Comparison of ENCODE assay signal across 27 mouse cellular contexts in genomic region chr6:17179476-17179875, GRCm38 (mm10).
DNase-seq lines count a peak whose midpoint lies in the region; ATAC-seq and TF ChIP-seq lines count a peak whose summit lies in the region.
"Had no signal": no experiment of that assay in that cellular context is flagged by ENCODE, and none has a peak within 500 bp of the region (broad histone marks: within the 10 kb centered on the region; RNA-seq: fewer than 3 reads in every experiment).

No protein-coding gene starts in this region.

- no peak overlapping the region for H3K4me2 ChIP-seq in heart, embryonic 11.5 days
- H3K4me2 ChIP-seq: embryonic facial prominence, embryonic 12.5 days; forebrain, embryonic 13.5 days; forebrain, embryonic 15.5 days had no signal

- DNase-seq in gastrocnemius, adult 2 months: no peak
- DNase-seq in gastrocnemius, postnatal 14 days: no peak
- DNase-seq in heart, adult 8-10 months (ENCODE audit: low spot score): peak; percentile 65
- DNase-seq in 3T3-L1 (ENCODE audit: low read depth, low spot score): peak; percentile 62
- DNase-seq in cerebellum, postnatal 14 days: no peak
- DNase-seq: adrenal gland, adult 8-10 months; adrenal gland, postnatal 14 days; adrenal gland, postnatal 36 days; B cell, adult 2 months; cerebellum, adult 11 months; cerebellum, adult 18-20 months; cerebellum, adult 8-10 months; cerebellum, adult 9-11 months; cerebellum, postnatal 25 days; embryo, embryonic 11 days; forebrain, postnatal 0 days had no signal

- intact Hi-C loops in gastrocnemius, adult 2 months (cut with DNase I): no loop called here
- intact Hi-C loops in gastrocnemius, postnatal 14 days (cut with DNase I; ENCODE audit: low total_unique reads): no loop called here

- no peak overlapping the region for H3K9ac ChIP-seq in heart, embryonic 11.5 days (ENCODE audit: low read depth, low read length)
- H3K9ac ChIP-seq: embryonic facial prominence, embryonic 12.5 days; forebrain, embryonic 13.5 days; forebrain, embryonic 15.5 days; forebrain, postnatal 0 days had no signal

- H3K27ac ChIP-seq in gastrocnemius, adult 2 months: peak overlapping the region; percentile 84; the same call in 1 of the 2 replicates
- H3K27ac ChIP-seq in heart, embryonic 11.5 days (ENCODE audit: low read depth, low read length): no peak overlapping the region
- H3K27ac ChIP-seq in brown adipose tissue, adult 24 weeks (replicated peaks; ENCODE audit: low read depth, low read length): peak overlapping the region; percentile 100
- H3K27ac ChIP-seq: embryonic facial prominence, embryonic 10.5 days; embryonic facial prominence, embryonic 12.5 days; forebrain, embryonic 13.5 days; forebrain, embryonic 15.5 days had no signal

- no peak for ATAC-seq in heart, embryonic 11.5 days (replicated peaks; ENCODE audit: insufficient number of reproducible peaks, low FRiP score, low TSS enrichment)
- ATAC-seq: activated CD4-positive, CD25-positive, alpha-beta regulatory T cell, adult 4 months; CD4-positive, CD25-positive, alpha-beta regulatory T cell, adult 4 months; forebrain, embryonic 13.5 days; forebrain, embryonic 15.5 days; forebrain, postnatal 0 days; Patski had no signal

- H3K27me3 ChIP-seq in heart, embryonic 11.5 days (ENCODE audit: control insufficient read depth, insufficient read depth, low read length): no peaks in the 10 kb centered on the region
- H3K27me3 ChIP-seq: CH12.LX; embryonic facial prominence, embryonic 12.5 days; forebrain, embryonic 13.5 days; forebrain, embryonic 15.5 days; Patski had no signal

- H3K4me3 ChIP-seq in gastrocnemius, adult 2 months: no peak overlapping the region
- H3K4me3 ChIP-seq in heart, embryonic 11.5 days (ENCODE audit: low read depth, low read length): no peak overlapping the region
- H3K4me3 ChIP-seq in brown adipose tissue, adult 24 weeks (ENCODE audit: insufficient read depth, low read depth, low read length): no peak overlapping the region
- H3K4me3 ChIP-seq: embryonic facial prominence, embryonic 10.5 days; embryonic facial prominence, embryonic 12.5 days; forebrain, embryonic 13.5 days; forebrain, embryonic 15.5 days had no signal

- no peak for TF ChIP-seq CTCF in gastrocnemius, adult 2 months (IDR thresholded peaks at IDR 0.05)

- 63% methylated on average over 1 of the region's 1 CpGs for WGBS in heart, embryonic 11.5 days (ENCODE audit: insufficient replicate concordance)

- H3K36me3 ChIP-seq in heart, embryonic 11.5 days (ENCODE audit: control insufficient read depth, insufficient read depth, low read length): no peaks in the 10 kb centered on the region
- H3K36me3 ChIP-seq: embryonic facial prominence, embryonic 10.5 days; embryonic facial prominence, embryonic 12.5 days; forebrain, embryonic 15.5 days; G1E had no signal

- no peaks in the 10 kb centered on the region for H3K9me3 ChIP-seq in heart, embryonic 11.5 days (replicated peaks; ENCODE audit: control insufficient read depth, low read length)
- H3K9me3 ChIP-seq: embryonic facial prominence, embryonic 10.5 days; embryonic facial prominence, embryonic 12.5 days; forebrain, embryonic 13.5 days; forebrain, embryonic 15.5 days; G1E had no signal

- H3K4me1 ChIP-seq in heart, embryonic 11.5 days (ENCODE audit: control insufficient read depth, insufficient read depth, low read length): no peaks in the 10 kb centered on the region
- peaks cover 6% of the 10 kb centered on the region for H3K4me1 ChIP-seq in brown adipose tissue, adult 24 weeks (ENCODE audit: control insufficient read depth, insufficient read depth, insufficient read length, low read length)
- H3K4me1 ChIP-seq: embryonic facial prominence, embryonic 10.5 days; embryonic facial prominence, embryonic 12.5 days; forebrain, embryonic 13.5 days; forebrain, embryonic 15.5 days had no signal

Comparison
In these comparisons a context has a peak if more than half of its experiments do, and no peak if none do; other contexts are left out.
1. DNase-seq: peak in heart, adult 8-10 months (single experiment) and 3T3-L1 (single experiment); none in gastrocnemius, adult 2 months (single experiment), gastrocnemius, postnatal 14 days (single experiment) and cerebellum, postnatal 14 days (0 of 2).